Mouse (Mus musculus) embryonic facial prominence, embryonic 10.5 days (tissue): ENCODE results near the gene Ces2c. TPM values are rescaled to one million over a fixed set of nuclear protein-coding genes. Genes with fewer than 3 reads are reported as not detected.
"Not testable (repeated sequence)": the region's sequence is repeated elsewhere in the genome, so short reads cannot be mapped to it uniquely, and the experiment has no call there.

Experiments
- DNase-seq: peaks from one replicate; pipeline ENCODE4 v3.0.0-alpha.2; 2017; ENCODE audit warnings: low spot score
- H3K27ac ChIP-seq: fragments of 300-500 bp; sonication (generic); replicated peaks from 2 replicates; pipeline ENCODE4 v1.5.1; 2016; ENCODE audit warnings: mild to moderate bottlenecking
- H3K27me3 ChIP-seq: fragments of 300-500 bp; sonication (generic); replicated peaks from 2 replicates; pipeline ENCODE4 v1.6.1; 2016; ENCODE audit warnings: low read depth, mild to moderate bottlenecking; ENCODE audit not compliant: poor library complexity, severe bottlenecking
- H3K36me3 ChIP-seq: fragments of 300-500 bp; sonication (generic); replicated peaks from 2 replicates; pipeline ENCODE4 v1.6.1; 2016; ENCODE audit warnings: mild to moderate bottlenecking, moderate library complexity
- H3K4me1 ChIP-seq: fragments of 300-500 bp; sonication (generic); 2 replicates; pipeline ENCODE4 v1.6.1; 2016
- H3K4me3 ChIP-seq: fragments of 300-500 bp; sonication (generic); 2 replicates; pipeline ENCODE4 v1.5.1; 2016; ENCODE audit warnings: mild to moderate bottlenecking, moderate library complexity
- H3K9me3 ChIP-seq: fragments of 300-500 bp; sonication (generic); 2 replicates; pipeline ENCODE4 v1.6.1; 2016; ENCODE audit warnings: mild to moderate bottlenecking
- WGBS: fragments of 180-500 bp; shearing (Covaris S2); methylation state at CpG from one replicate; pipeline ENCODE4 v1.1.7; 2016; 5-methylcytosine and 5-hydroxymethylcytosine counted together
- polyA plus RNA-seq: library from polyadenylated mRNA; unstranded; fragments of >200 nt; fragmentation: Nextera tagmentation; extraction: Ambion mirVana; gene quantifications from 2 replicates; pipeline ENCODE4 v1.2.1, GENCODE M21; 2016

Gene Ces2c
- not detected in 2 replicates for polyA plus RNA-seq

- no peaks in the 10 kb centered on the region for H3K27me3 ChIP-seq
- DNase-seq = no peak
- 85% methylated on average over 3 of the region's 3 CpGs for WGBS
- H3K4me3 ChIP-seq = no peak within 1 kb of the TSS
- H3K4me1 ChIP-seq = no peaks in the 10 kb centered on the region
- H3K36me3 ChIP-seq = no peaks in the 10 kb centered on the region
- no peak within 1 kb of the TSS for H3K27ac ChIP-seq
- no peaks in the 10 kb centered on the region for H3K9me3 ChIP-seq
Measured at GRCm38 (mm10) chr8:104846831-104847230, at the start of gene Ces2c. TSS of gene Ces2c (plus strand) at chr8:104847068.

DNA sequence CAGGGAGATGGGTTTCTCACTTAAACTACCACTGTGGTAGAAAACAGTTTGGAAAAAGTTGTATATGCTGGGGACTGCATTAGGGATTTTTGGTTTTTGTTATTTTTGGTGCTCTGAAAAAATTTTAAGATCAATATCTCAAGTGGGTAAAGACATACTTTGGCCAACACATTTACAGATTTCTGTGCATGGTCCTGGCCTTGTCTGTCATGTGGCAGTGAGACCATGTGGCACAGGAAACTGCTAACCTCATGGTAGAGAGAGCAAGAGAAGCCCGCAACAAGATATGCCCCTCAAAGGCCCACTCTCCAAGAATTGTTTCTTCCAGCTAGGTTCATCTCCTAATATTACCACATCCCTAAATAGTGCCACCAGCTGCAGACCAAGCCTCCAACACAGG, 47.5 kb upstream of the Ces2c start:
- 86% methylated on average over 1 of the region's 1 CpGs for WGBS
- no peak for DNase-seq

DNA sequence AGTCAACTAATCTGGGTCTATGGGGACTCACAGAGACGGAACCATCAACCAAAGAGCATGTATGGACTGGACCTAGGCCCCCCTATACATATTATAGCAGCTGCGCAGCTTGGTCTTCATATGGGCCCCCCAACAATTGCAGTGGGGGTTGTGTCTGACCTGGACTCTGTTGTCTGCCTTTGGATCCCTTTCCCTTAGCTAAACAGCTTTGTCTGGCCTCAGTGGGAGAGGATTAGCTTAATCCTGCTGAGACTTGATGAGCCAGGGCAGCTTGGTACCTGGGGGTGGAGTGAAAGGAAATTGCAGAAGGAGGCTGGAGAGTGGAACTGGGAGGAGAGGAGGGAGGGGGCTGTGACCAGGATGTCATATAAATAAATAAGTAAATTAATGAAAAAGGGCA, 40.7 kb upstream of the Ces2c start:
- no peaks in the 10 kb centered on the region for H3K9me3 ChIP-seq
- no peaks in the 10 kb centered on the region for H3K36me3 ChIP-seq
- no peak for DNase-seq
- no peak overlapping the region for H3K27ac ChIP-seq
- WGBS = 17% methylated on average over 2 of the region's 2 CpGs
- H3K27me3 ChIP-seq = no peaks in the 10 kb centered on the region
- H3K4me1 ChIP-seq = peaks cover 4% of the 10 kb centered on the region; the same call in 1 of the 2 replicates
- H3K4me3 ChIP-seq = no peak overlapping the region

More for the DNA sequence above, 47.5 kb upstream of the Ces2c start:
- Histone ChIP-seq H3K4me1 (no peaks in the 10 kb centered on the region), H3K36me3 (no peaks in the 10 kb centered on the region), H3K27me3 (no peaks in the 10 kb centered on the region), H3K9me3 (no peaks in the 10 kb centered on the region), H3K4me3 (no peak overlapping the region), H3K27ac (no peak overlapping the region)

DNA sequence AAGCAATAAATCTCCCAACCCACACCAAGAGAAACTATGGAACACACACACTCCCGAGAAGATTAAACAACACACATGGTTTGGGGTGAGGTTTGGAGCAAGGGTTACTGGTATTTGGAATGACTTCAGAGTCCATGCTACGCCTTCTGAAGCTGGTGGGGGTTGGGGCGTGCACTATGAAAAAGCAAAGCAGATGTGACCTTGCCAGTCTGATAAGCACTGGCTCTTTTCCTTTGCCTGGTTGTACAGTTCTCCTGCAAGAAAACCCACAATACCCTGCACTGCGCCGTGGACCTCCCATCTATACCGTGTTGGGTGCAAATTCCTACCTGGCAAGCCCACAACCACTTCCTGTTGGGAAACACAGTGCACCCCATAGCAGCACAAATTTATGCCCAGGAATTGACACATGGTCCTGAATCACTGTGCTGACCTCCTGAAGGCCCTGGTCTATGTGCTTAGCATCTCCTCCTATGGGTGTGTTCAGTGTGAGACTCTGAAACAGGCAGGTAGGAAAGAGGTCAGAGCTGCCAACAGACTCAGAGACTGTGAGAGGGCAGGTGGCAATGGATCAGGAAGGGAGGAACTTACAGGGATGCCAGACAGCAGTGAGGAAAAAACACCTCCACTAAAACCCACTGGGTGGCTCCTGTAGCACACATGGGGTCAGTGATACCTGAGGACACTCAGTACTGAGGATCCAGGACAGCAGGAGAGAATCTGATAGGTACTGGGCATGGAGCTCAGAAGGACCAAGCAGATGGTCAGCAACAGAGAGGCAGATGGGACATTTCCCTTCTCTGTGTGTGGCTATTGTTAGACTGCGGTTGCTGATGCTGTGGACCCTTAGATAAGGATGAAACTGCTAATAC, 38.1 kb upstream of the Ces2c start:
- Histone ChIP-seq H3K9me3 (no peaks in the 10 kb centered on the region), H3K27me3 (no peaks in the 10 kb centered on the region), H3K4me3 (no peak overlapping the region), H3K4me1 (peaks cover 4% of the 10 kb centered on the region; the same call in 1 of the 2 replicates), H3K27ac (no peak overlapping the region), H3K36me3 (no peaks in the 10 kb centered on the region)
- WGBS = 78% methylated on average over 7 of the region's 7 CpGs
- DNase-seq = no peak

GRCm38 (mm10) chr8:104809436-104809835, 37.4 kb upstream of the Ces2c start:
- no peak for DNase-seq
- WGBS = 91% methylated on average over 3 of the region's 3 CpGs
- Histone ChIP-seq H3K4me1 (peaks cover 4% of the 10 kb centered on the region; the same call in 1 of the 2 replicates), H3K27me3 (no peaks in the 10 kb centered on the region), H3K9me3 (no peaks in the 10 kb centered on the region), H3K36me3 (no peaks in the 10 kb centered on the region), H3K4me3 (no peak overlapping the region), H3K27ac (no peak overlapping the region)

- H3K9me3 ChIP-seq = no peaks in the 10 kb centered on the region
- no peaks in the 10 kb centered on the region for H3K27me3 ChIP-seq
- DNase-seq = no peak
- 78% methylated on average over 1 of the region's 1 CpGs for WGBS
- H3K27ac ChIP-seq = no peak overlapping the region
- H3K36me3 ChIP-seq = no peaks in the 10 kb centered on the region
- H3K4me1 ChIP-seq = no peaks in the 10 kb centered on the region
- H3K4me3 ChIP-seq = no peak overlapping the region
Measured at GRCm38 (mm10) chr8:104826912-104827311, 20.0 kb upstream of the Ces2c start.

GRCm38 (mm10) chr8:104828221-104828620, 18.6 kb upstream of the Ces2c start:
- 77% methylated on average over 3 of the region's 3 CpGs for WGBS
- H3K4me1 ChIP-seq = no peaks in the 10 kb centered on the region
- H3K27ac ChIP-seq = no peak overlapping the region
- no peaks in the 10 kb centered on the region for H3K36me3 ChIP-seq
- H3K4me3 ChIP-seq = no peak overlapping the region
- H3K9me3 ChIP-seq = no peaks in the 10 kb centered on the region
- H3K27me3 ChIP-seq = no peaks in the 10 kb centered on the region
- no peak for DNase-seq

- Histone ChIP-seq H3K27me3 (no peaks in the 10 kb centered on the region), H3K36me3 (no peaks in the 10 kb centered on the region), H3K4me3 (no peak within 1 kb of the TSS), H3K9me3 (no peaks in the 10 kb centered on the region), H3K27ac (no peak within 1 kb of the TSS), H3K4me1 (no peaks in the 10 kb centered on the region)
- WGBS = 72% methylated on average over 5 of the region's 5 CpGs
- DNase-seq = no peak
Measured at GRCm38 (mm10) chr8:104831440-104831839, 15.4 kb upstream of the Ces2c start, which contains the start of gene Ces2b. TSS of gene Ces2b (plus strand) at chr8:104831572.

DNA sequence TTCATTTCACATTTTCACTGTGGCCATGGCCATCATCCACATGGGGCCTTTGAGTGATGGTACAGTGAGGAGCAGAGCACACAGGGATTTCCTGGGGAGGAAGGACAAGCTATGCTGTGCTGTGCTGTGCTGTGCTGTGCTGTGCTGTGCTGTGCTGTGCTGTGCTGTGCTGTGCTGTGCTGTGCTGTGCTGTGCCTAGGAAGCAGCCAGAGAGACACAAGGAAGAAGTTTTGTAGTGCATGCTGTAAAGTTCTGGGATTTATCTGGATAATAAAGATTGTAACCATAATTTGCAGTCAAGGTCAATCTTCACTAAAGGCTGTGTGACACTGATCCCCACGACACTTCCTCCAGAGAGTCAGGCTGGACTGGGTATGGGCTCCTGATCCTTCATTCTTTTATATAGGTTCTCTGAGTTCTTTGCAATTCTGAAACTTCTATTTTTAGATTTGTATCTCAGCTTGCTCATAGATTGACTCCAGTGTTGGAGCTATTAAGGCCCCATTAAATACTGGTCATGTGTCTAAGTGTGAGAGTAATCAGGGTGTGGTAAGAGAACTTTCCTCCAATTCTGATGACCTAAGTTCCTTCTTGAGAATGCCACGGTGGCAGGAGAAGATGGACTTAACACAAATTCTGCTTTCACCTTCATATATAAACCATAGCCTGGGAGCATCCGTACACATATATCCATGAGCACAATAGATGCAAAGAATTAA, 5.3 kb upstream of the Ces2c start:
- Histone ChIP-seq H3K36me3 (no peaks in the 10 kb centered on the region), H3K27me3 (no peaks in the 10 kb centered on the region), H3K9me3 (no peaks in the 10 kb centered on the region), H3K4me3 (no peak overlapping the region), H3K27ac (no peak overlapping the region), H3K4me1 (no peaks in the 10 kb centered on the region)
- DNase-seq = no peak
- 88% methylated on average over 3 of the region's 3 CpGs for WGBS

DNA sequence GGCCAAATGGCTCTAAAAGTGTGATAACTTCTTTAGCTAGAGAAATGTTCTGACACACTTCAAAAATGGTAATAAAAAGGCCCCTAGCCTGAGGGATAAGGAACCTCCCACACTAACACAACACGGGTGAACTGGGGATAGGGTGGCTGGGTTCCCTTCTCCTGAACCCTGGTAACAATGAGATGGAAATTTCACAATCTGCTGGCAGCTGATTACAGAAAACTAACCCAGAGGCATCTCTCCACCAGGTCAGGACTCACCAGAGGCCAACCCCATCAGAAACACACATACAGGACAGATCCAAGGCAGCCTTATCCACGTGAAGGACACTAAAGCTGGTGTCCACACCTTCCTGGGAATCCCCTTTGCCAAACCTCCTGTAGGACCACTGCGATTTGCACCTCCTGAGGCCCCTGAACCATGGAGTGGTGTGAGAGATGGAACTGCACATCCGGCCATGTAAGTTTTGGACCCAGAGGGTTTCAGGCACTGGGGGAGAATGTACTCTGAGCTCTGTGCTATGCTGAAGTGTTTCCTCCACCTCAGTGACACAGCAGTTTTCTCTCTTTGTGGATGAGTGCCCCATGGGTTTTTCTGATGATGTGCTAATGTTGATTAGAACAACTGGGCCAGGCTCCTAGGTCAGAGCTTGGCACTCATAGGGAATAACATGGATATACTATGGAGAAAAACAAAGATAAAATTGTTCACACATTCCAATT, 1.0 kb downstream of the Ces2c start:
- no peak overlapping the region for H3K4me3 ChIP-seq
- no peaks in the 10 kb centered on the region for H3K27me3 ChIP-seq
- H3K27ac ChIP-seq = no peak overlapping the region
- H3K36me3 ChIP-seq = no peaks in the 10 kb centered on the region
- H3K9me3 ChIP-seq = no peaks in the 10 kb centered on the region
- DNase-seq = no peak
- 82% methylated on average over 4 of the region's 4 CpGs for WGBS
- H3K4me1 ChIP-seq = no peaks in the 10 kb centered on the region

GRCm38 (mm10) chr8:104866844-104867531, 20.1 kb downstream of the Ces2c start:
- not testable (repeated sequence) for H3K36me3 ChIP-seq, H3K27ac ChIP-seq, H3K4me1 ChIP-seq, DNase-seq, H3K27me3 ChIP-seq, H3K4me3 ChIP-seq, H3K9me3 ChIP-seq
- no CpG with 5 or more reads among the region's 4 CpGs for WGBS

- no CpG with 5 or more reads among the region's 2 CpGs for WGBS
- H3K36me3 ChIP-seq, DNase-seq, H3K4me3 ChIP-seq, H3K27ac ChIP-seq, H3K9me3 ChIP-seq, H3K4me1 ChIP-seq, H3K27me3 ChIP-seq: not testable (repeated sequence)
Measured at GRCm38 (mm10) chr8:104868876-104869275, 22.0 kb downstream of the Ces2c start.
